Mouse (Mus musculus) forebrain, embryonic 13.5 days (tissue): ENCODE results near the gene Ninl. TPM values are rescaled to one million over a fixed set of nuclear protein-coding genes. Genes with fewer than 3 reads are reported as not detected.

ENCODE experiments used
- ATAC-seq: fragments of 200-750 bp; cut with Nextera tagmentation; 2 replicates; pipeline ENCODE4 v1.8.0; 2017
- H3K27ac ChIP-seq: fragments of 300-500 bp; sonication (generic); 2 replicates; pipeline ENCODE4 v1.5.1; 2015; ENCODE audit warnings: inconsistent platforms, mild to moderate bottlenecking, moderate library complexity
- H3K27me3 ChIP-seq: fragments of 300-500 bp; sonication (generic); 2 replicates; pipeline ENCODE4 v1.6.1; 2015; ENCODE audit warnings: mild to moderate bottlenecking, inconsistent platforms
- H3K36me3 ChIP-seq: fragments of 300-500 bp; sonication (generic); 2 replicates; pipeline ENCODE4 v1.6.1; 2015; ENCODE audit warnings: mild to moderate bottlenecking, inconsistent platforms; ENCODE audit not compliant: poor library complexity, severe bottlenecking
- H3K4me1 ChIP-seq: fragments of 300-500 bp; sonication (generic); 2 replicates; pipeline ENCODE4 v1.6.1; 2015; ENCODE audit warnings: inconsistent platforms
- H3K4me2 ChIP-seq: fragments of 300-500 bp; sonication (generic); 2 replicates; pipeline ENCODE4 v1.6.1; 2015; ENCODE audit warnings: inconsistent platforms, mild to moderate bottlenecking, moderate library complexity
- H3K4me3 ChIP-seq: fragments of 300-500 bp; sonication (generic); 2 replicates; pipeline ENCODE4 v1.5.1; 2015; ENCODE audit warnings: mild to moderate bottlenecking, inconsistent platforms
- H3K9ac ChIP-seq: fragments of 300-500 bp; sonication (generic); 2 replicates; pipeline ENCODE4 v1.6.1; 2015; ENCODE audit warnings: mild to moderate bottlenecking, inconsistent platforms
- H3K9me3 ChIP-seq: fragments of 300-500 bp; sonication (generic); replicated peaks from 2 replicates; pipeline ENCODE4 v1.6.1; 2016; ENCODE audit warnings: inconsistent platforms
- WGBS: fragments of 180-500 bp; shearing (Covaris S2); methylation state at CpG from one replicate; pipeline ENCODE4 v1.1.7; 2015; 5-methylcytosine and 5-hydroxymethylcytosine counted together
- polyA plus RNA-seq: library from polyadenylated mRNA; unstranded; fragments of >200 nt; fragmentation: Nextera tagmentation; extraction: Ambion mirVana; gene quantifications from 2 replicates; pipeline ENCODE4 v1.2.1, GENCODE M21; 2015

Ninl gene
- polyA plus RNA-seq, 1 experiment from 2014 or later, result 16.3 TPM

GRCm38 (mm10) chr2:150887370-150887769 lies 151.8 kb downstream of the Ninl start:
- Histone ChIP-seq H3K4me1 (no peaks in the 10 kb centered on the region), H3K4me3 (no peak overlapping the region), H3K27me3 (no peaks in the 10 kb centered on the region), H3K36me3 (no peaks in the 10 kb centered on the region; the same call in 1 of the 2 replicates), H3K27ac (no peak overlapping the region), H3K9me3 (0 out of 2 replicates have a peak, but pooled peaks cover 3% of the 10 kb centered on the region), H3K9ac (no peak overlapping the region), H3K4me2 (no peak overlapping the region)
- 90% methylated on average over 2 of the region's 2 CpGs for WGBS
- no peak for ATAC-seq

GRCm38 (mm10) chr2:150886315-150886714 lies 152.9 kb downstream of the Ninl start:
- Histone ChIP-seq H3K36me3 (no peaks in the 10 kb centered on the region; the same call in 1 of the 2 replicates), H3K27ac (no peak overlapping the region), H3K4me1 (no peaks in the 10 kb centered on the region), H3K9me3 (0 out of 2 replicates have a peak, but pooled peaks cover 3% of the 10 kb centered on the region), H3K27me3 (no peaks in the 10 kb centered on the region), H3K9ac (no peak overlapping the region), H3K4me2 (no peak overlapping the region), H3K4me3 (no peak overlapping the region)
- no peak for ATAC-seq

- ATAC-seq, result no peak
- Histone ChIP-seq H3K4me3 (no peak overlapping the region), H3K27ac (no peak overlapping the region), H3K27me3 (no peaks in the 10 kb centered on the region), H3K4me2 (no peak overlapping the region), H3K9ac (no peak overlapping the region), H3K9me3 (0 out of 2 replicates have a peak, but pooled peaks cover 3% of the 10 kb centered on the region), H3K36me3 (no peaks in the 10 kb centered on the region; the same call in 1 of the 2 replicates), H3K4me1 (no peaks in the 10 kb centered on the region)
- 83% methylated on average over 1 of the region's 1 CpGs for WGBS
These were observed 153.4 kb downstream of the Ninl start for GRCm38 (mm10) chr2:150885814-150886213.

GRCm38 (mm10) chr2:150884779-150885110 lies 154.4 kb downstream of the Ninl start:
- Histone ChIP-seq H3K27ac (no peak overlapping the region), H3K9me3 (0 out of 2 replicates have a peak, but pooled peaks cover 3% of the 10 kb centered on the region), H3K27me3 (no peaks in the 10 kb centered on the region), H3K9ac (no peak overlapping the region), H3K36me3 (no peaks in the 10 kb centered on the region; the same call in 1 of the 2 replicates), H3K4me3 (no peak overlapping the region), H3K4me2 (no peak overlapping the region), H3K4me1 (no peaks in the 10 kb centered on the region)
- WGBS, result 94% methylated on average over 1 of the region's 1 CpGs
- ATAC-seq, result no peak

Other genes with a start within 250 kb of the Ninl start
- 65.8 and 77.6 TPM in 2 replicates for gene Abhd12, start 134.6 kb downstream of the Ninl start, polyA plus RNA-seq
- 56.2 and 62.7 TPM in 2 replicates for gene Gins1, start 134.0 kb downstream of the Ninl start, polyA plus RNA-seq
- gene Nanp, start within 50 bp of the Ninl start, polyA plus RNA-seq, result 38.1 and 38.9 TPM in 2 replicates
- not detected in 2 replicates for gene Gm14151, start 53.0 kb upstream of the Ninl start, polyA plus RNA-seq
- not detected in 2 replicates for gene Gm14147, start 58.9 kb upstream of the Ninl start, polyA plus RNA-seq